Mouse (Mus musculus): ENCODE results near the gene Art3. TPM values are rescaled to one million over a fixed set of nuclear protein-coding genes. Genes with fewer than 3 reads are reported as not detected.

The Art3 gene
- polyA plus RNA-seq, 1 experiment from 2014 or later: 1.4 TPM

GRCm38 (mm10) chr5:92387433-92387832, 55.8 kb downstream of the Art3 start:
- H3K4me2 ChIP-seq: no peak overlapping the region
- DNase-seq (no peak), ATAC-seq (ENCODE audit: insufficient read depth) (no peak)
- 57% methylated on average over 11 of the region's 11 CpGs for WGBS
- H3K4me1 ChIP-seq (ENCODE audit: insufficient read depth): no peaks in the 10 kb centered on the region
- TF ChIP-seq CTCF (IDR thresholded peaks at IDR 0.05; ENCODE audit: low read depth): no peak
- no peak overlapping the region for H3K4me3 ChIP-seq (ENCODE audit: low read depth, low read length)
- H3K27ac ChIP-seq (ENCODE audit: low read depth): no peak overlapping the region
- H3K36me3 ChIP-seq (ENCODE audit: insufficient read depth): no peaks in the 10 kb centered on the region
- H3K9ac ChIP-seq: no peak overlapping the region
- H3K27me3 ChIP-seq (ENCODE audit: insufficient read depth, low read length): peaks cover 21% of the 10 kb centered on the region
- H3K9me3 ChIP-seq (ENCODE audit: low read depth, low read length): no peaks in the 10 kb centered on the region

GRCm38 (mm10) chr5:92389977-92390376, 58.4 kb downstream of the Art3 start:
- no peak for TF ChIP-seq CTCF (IDR thresholded peaks at IDR 0.05; ENCODE audit: low read depth)
- no peak overlapping the region for H3K4me2 ChIP-seq
- no peak overlapping the region for H3K27ac ChIP-seq (ENCODE audit: low read depth)
- H3K27me3 ChIP-seq (ENCODE audit: insufficient read depth, low read length): peaks cover 40% of the 10 kb centered on the region
- ATAC-seq (ENCODE audit: insufficient read depth): no peak
- DNase-seq: no peak
- no peak overlapping the region for H3K9ac ChIP-seq
- H3K4me3 ChIP-seq (ENCODE audit: low read depth, low read length): no peak overlapping the region
- WGBS: 59% methylated on average over 2 of the region's 2 CpGs
- H3K9me3 ChIP-seq (ENCODE audit: low read depth, low read length): no peaks in the 10 kb centered on the region
- no peaks in the 10 kb centered on the region for H3K4me1 ChIP-seq (ENCODE audit: insufficient read depth)
- H3K36me3 ChIP-seq (ENCODE audit: insufficient read depth): no peaks in the 10 kb centered on the region

DNA sequence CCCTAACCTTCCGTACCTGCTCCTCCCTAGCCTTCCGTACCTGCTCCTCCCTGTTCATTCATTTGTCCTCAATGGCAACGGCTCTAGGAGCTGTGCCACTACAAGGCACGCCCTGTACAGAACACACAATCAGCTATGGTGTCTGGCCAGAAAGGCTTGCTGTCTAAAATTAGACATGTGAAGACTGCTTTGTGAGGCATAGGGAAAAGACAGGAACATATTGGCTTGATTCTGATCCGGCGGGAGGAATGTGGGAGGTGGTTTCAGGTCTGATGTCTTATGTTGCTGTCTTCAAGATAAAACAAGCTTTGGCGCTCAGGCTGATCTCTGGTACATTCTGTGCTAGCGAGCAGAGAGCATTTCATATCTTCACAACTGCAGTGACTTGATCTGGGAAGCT, 59.0 kb downstream of the Art3 start:
- no peak overlapping the region for H3K9ac ChIP-seq

GRCm38 (mm10) chr5:92392542-92392941, 60.9 kb downstream of the Art3 start:
- peak overlapping the region; percentile 52 for H3K4me2 ChIP-seq
- no peak overlapping the region for H3K27ac ChIP-seq (ENCODE audit: low read depth)
- no peaks in the 10 kb centered on the region for H3K9me3 ChIP-seq (ENCODE audit: low read depth, low read length)
- DNase-seq: no peak
- H3K27me3 ChIP-seq (ENCODE audit: insufficient read depth, low read length): peaks cover 40% of the 10 kb centered on the region
- TF ChIP-seq CTCF (IDR thresholded peaks at IDR 0.05; ENCODE audit: low read depth): no peak
- H3K4me1 ChIP-seq (ENCODE audit: insufficient read depth): no peaks in the 10 kb centered on the region
- no peak overlapping the region for H3K9ac ChIP-seq
- peak overlapping the region; percentile 24 for H3K4me3 ChIP-seq (ENCODE audit: low read depth, low read length)
- 30% methylated on average over 18 of the region's 18 CpGs for WGBS
- H3K36me3 ChIP-seq (ENCODE audit: insufficient read depth): no peaks in the 10 kb centered on the region
- ATAC-seq (ENCODE audit: insufficient read depth): no peak; the same call in 1 of the 2 replicates

More for the DNA sequence above, 59.0 kb downstream of the Art3 start:
- DNase-seq (no peak), ATAC-seq (ENCODE audit: insufficient read depth) (no peak)
- 51% methylated on average over 8 of the region's 8 CpGs for WGBS
- H3K9me3 ChIP-seq (ENCODE audit: low read depth, low read length): no peaks in the 10 kb centered on the region
- H3K27ac ChIP-seq (ENCODE audit: low read depth): no peak overlapping the region
- no peak overlapping the region for H3K4me3 ChIP-seq (ENCODE audit: low read depth, low read length)
- peaks cover 40% of the 10 kb centered on the region for H3K27me3 ChIP-seq (ENCODE audit: insufficient read depth, low read length)
- H3K4me1 ChIP-seq (ENCODE audit: insufficient read depth): no peaks in the 10 kb centered on the region
- H3K4me2 ChIP-seq: no peak overlapping the region
- TF ChIP-seq CTCF (IDR thresholded peaks at IDR 0.05; ENCODE audit: low read depth): no peak
- no peaks in the 10 kb centered on the region for H3K36me3 ChIP-seq (ENCODE audit: insufficient read depth)

GRCm38 (mm10) chr5:92393863-92394262, 62.2 kb downstream of the Art3 start:
- Histone ChIP-seq H3K36me3 (ENCODE audit: insufficient read depth) (no peaks in the 10 kb centered on the region), H3K27ac (ENCODE audit: low read depth) (no peak overlapping the region), H3K9me3 (ENCODE audit: low read depth, low read length) (no peaks in the 10 kb centered on the region), H3K4me1 (ENCODE audit: insufficient read depth) (no peaks in the 10 kb centered on the region), H3K9ac (no peak overlapping the region), H3K4me3 (ENCODE audit: low read depth, low read length) (no peak overlapping the region), H3K4me2 (no peak overlapping the region), H3K27me3 (ENCODE audit: insufficient read depth, low read length) (peaks cover 40% of the 10 kb centered on the region)
- no peak for DNase-seq
- no peak for ATAC-seq (ENCODE audit: insufficient read depth)
- TF ChIP-seq CTCF (IDR thresholded peaks at IDR 0.05; ENCODE audit: low read depth): no peak
- 52% methylated on average over 10 of the region's 10 CpGs for WGBS

DNA sequence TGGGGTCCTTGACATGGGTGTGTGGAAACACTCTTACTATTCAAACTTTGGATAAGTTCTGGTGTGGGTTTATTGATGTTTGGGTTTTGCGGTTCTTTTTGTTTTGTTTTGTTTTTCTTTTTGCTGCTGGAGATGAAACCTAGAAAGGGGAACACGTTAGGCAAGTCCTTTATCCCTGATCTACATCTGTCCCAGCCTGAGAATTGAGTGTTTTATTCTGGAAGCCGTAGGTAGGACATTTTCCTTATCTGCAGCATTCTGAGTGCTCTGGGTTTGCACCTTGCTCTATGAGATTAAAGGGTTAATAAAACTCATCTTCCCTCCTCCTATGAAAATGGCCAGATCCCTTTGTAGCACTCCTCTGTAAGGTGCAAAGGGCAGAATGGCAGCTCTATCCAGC, 64.1 kb downstream of the Art3 start:
- no peaks in the 10 kb centered on the region for H3K36me3 ChIP-seq (ENCODE audit: insufficient read depth)
- DNase-seq (no peak), ATAC-seq (ENCODE audit: insufficient read depth) (no peak)
- no peaks in the 10 kb centered on the region for H3K4me1 ChIP-seq (ENCODE audit: insufficient read depth)
- no peak overlapping the region for H3K4me2 ChIP-seq
- no peak overlapping the region for H3K27ac ChIP-seq (ENCODE audit: low read depth)
- no peak for TF ChIP-seq CTCF (IDR thresholded peaks at IDR 0.05; ENCODE audit: low read depth)
- no peaks in the 10 kb centered on the region for H3K9me3 ChIP-seq (ENCODE audit: low read depth, low read length)
- no peak overlapping the region for H3K4me3 ChIP-seq (ENCODE audit: low read depth, low read length)
- WGBS: 69% methylated on average over 3 of the region's 3 CpGs
- H3K27me3 ChIP-seq (ENCODE audit: insufficient read depth, low read length): peaks cover 36% of the 10 kb centered on the region
- no peak overlapping the region for H3K9ac ChIP-seq

GRCm38 (mm10) chr5:92396476-92396875, 64.8 kb downstream of the Art3 start:
- H3K4me2 ChIP-seq: no peak overlapping the region
- ATAC-seq (ENCODE audit: insufficient read depth) (no peak), DNase-seq (no peak)
- WGBS: 77% methylated on average over 6 of the region's 6 CpGs
- H3K36me3 ChIP-seq (ENCODE audit: insufficient read depth): no peaks in the 10 kb centered on the region
- no peaks in the 10 kb centered on the region for H3K4me1 ChIP-seq (ENCODE audit: insufficient read depth)
- H3K4me3 ChIP-seq (ENCODE audit: low read depth, low read length): no peak overlapping the region
- H3K27me3 ChIP-seq (ENCODE audit: insufficient read depth, low read length): peaks cover 29% of the 10 kb centered on the region
- no peak overlapping the region for H3K9ac ChIP-seq
- TF ChIP-seq CTCF (IDR thresholded peaks at IDR 0.05; ENCODE audit: low read depth): no peak
- H3K9me3 ChIP-seq (ENCODE audit: low read depth, low read length): no peaks in the 10 kb centered on the region
- no peak overlapping the region for H3K27ac ChIP-seq (ENCODE audit: low read depth)

GRCm38 (mm10) chr5:92398153-92398552, 66.5 kb downstream of the Art3 start:
- Histone ChIP-seq H3K27me3 (ENCODE audit: insufficient read depth, low read length) (peaks cover 12% of the 10 kb centered on the region; the same call in 1 of the 2 replicates), H3K4me1 (ENCODE audit: insufficient read depth) (no peaks in the 10 kb centered on the region), H3K9me3 (ENCODE audit: low read depth, low read length) (no peaks in the 10 kb centered on the region), H3K27ac (ENCODE audit: low read depth) (no peak overlapping the region), H3K4me3 (ENCODE audit: low read depth, low read length) (no peak overlapping the region), H3K4me2 (no peak overlapping the region), H3K36me3 (ENCODE audit: insufficient read depth) (no peaks in the 10 kb centered on the region), H3K9ac (no peak overlapping the region)
- TF ChIP-seq CTCF (IDR thresholded peaks at IDR 0.05; ENCODE audit: low read depth): peak; percentile 88
- WGBS: 19% methylated on average over 5 of the region's 5 CpGs
- DNase-seq (peak; percentile 95), ATAC-seq (ENCODE audit: insufficient read depth) (peak; percentile 90)

Data from lung, embryonic 14.5 days (tissue).